Mouse (Mus musculus) urinary bladder, adult 18-20 months (tissue): ENCODE measurements around the gene Zcchc24.
A peak's percentile ranks its signal among the peaks of the same experiment; 100 is the strongest.

Experiments used
- DNase-seq, 2 experiments: peaks; one replicate each; pipeline ENCODE4 v3.0.0; 2022; ENCODE audit warnings: low spot score in 2 of 2, mixed read lengths in 2 of 2

Gene Zcchc24

DNA sequence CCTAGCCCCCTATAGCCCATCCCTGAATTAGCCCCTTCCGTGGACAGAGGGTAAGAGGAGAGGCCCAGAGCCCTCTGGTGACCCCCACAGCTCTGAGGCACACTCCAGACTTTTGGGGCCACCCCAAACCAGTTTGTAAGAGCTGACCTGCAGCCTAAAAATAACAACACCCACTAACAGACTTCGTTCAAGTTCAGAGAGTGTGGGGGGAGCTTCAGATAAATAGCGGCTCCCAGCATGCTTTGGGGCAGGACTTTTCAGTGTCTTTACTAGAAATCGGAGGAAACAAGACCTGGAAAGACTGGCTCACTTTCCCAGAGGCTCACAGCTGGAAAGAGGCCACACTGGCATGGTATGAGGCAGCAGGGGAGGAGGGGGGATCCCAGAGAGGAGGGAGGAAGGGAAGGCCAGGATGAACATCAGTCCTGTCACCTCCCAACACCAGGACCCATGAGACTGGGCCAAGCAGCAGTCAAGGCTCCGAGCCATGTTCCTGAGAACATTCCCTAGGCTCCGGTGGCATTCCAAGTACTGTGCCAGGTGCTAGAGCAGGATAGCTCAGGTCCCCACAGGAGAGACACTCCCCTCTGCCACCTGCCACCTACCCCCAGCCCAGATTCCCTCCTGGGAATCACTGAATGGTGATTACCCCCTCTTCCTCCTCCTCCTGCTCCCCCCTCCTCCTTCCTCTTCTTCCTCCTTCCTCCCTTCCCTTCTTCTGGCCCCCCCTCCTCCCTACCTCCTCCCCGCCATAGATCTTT is 20.7 kb downstream of the Zcchc24 start:
- no peak for DNase-seq

DNA sequence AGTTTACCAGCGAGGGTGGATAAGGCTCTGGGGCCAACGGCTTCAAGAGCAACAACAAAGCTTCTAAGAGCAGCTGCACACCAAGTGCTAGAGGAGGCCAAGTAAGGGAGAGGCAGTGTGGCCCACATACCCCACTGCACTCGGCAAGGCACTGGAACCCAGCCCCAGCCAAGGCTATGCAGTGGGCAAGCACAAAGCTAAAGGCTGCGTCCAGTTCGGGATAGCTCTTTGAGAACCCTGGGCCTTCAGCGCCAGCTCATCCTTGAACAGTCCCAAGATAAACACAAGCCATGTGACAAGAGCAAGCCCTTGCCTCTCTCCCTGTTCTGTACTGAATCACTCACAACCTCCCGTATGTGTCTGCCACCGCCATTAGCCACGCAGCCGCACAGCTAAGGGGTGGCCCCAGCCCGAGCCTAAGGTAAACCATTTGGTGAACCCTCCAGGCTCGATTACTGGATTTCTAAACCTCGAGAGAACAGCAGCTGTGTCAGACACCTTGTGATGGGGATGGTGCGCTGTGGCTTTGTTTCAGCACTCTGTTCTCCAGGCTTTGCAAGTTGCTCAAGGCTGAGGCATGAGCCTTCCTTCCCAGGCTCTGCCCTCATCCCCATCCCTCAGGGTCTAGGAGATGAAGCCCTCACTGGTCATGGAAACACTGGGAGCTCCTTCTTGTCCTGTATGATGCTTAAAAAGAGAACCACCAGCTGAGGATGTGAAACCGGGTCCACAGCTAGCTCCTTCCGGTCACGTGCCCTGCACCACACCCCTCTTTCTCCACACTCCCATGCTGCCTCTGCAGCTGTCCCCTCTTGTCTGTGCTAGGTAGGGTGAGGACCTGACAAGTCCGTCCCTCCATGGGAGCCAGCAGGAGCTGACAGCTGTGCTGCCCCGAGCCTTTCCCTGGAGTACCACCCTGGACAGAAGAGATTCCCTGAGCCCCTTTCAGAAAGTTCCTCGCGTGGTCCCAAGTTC is 21.6 kb downstream of the Zcchc24 start:
- DNase-seq, result no peak

DNA sequence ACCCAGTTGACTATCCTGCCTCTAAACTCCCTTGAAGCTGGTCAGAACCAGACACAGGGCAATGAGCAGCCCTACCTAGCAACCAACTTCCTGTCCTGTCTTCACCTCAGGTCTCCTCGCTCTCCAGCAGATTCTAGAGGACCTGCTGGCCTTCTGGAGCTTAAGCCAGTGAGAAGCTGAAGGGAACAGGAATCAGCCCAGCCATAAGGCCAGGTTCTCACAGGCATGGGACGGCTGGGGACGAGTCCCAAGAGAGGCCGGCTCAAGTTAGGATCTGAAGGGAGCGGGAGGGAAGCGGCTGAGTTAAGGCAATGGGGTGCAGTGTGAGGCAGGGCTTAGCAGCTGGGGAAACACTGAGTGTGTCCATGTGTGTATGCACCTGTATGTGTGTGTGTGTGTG is 22.5 kb downstream of the Zcchc24 start:
- DNase-seq, result no peak

DNA sequence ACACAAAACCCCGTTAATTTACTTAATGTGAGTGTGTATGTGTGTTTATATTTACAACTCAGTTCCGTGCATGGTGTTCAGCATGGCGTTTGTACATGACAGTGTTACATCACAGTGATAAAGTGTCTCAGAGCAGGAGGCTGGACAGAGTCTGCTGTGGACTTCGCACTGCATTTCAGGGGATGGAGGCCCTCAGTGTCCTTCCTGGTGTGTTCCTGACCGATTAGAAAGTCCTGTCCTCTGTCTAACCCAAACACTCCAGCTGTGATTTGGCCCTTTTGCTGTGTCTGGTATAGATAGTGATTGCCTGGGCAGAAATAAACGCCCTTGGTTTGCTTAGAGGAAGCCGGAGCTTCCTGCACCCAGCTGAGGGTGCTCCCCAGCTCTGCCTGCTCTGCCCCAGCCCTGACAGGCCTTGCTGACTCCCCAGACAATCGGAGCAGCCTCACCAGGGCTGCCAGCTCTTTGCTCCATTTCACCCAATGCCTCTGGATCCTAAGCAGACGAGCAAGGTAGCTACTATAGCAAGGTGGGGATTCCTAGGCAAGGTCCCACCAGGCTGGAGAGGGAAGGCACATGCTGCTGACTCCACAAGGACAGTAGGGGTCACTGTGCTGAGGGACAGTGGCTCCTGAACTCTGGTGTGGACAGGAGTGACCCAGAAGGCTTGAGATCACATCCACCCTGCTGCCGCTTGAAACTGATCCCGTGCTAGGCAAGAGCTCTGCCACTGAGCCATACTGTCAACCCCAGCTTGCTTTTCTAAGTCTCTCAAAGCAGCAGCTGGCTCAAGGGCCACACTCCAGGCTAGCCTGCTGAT is 23.3 kb downstream of the Zcchc24 start:
- no peak for DNase-seq

DNA sequence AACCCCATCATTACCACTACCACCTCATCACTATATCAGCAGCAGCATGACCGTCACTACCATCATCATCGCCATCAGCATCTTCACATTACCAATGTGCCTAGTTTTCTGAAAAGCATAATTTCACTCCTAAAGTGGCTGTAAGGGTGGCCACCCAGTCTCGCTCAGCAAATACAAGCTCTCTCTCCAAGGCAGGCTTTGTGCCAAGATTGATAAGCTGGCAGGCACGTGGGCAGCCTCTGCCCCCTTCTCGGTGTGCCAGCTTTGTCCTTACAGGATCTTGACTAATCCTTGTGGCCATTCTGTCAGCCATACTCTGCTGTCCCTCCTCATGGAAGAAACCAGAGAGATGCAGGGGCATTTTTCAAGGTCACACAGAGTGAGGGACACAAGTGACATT is 25.9 kb downstream of the Zcchc24 start:
- no peak for DNase-seq

DNA sequence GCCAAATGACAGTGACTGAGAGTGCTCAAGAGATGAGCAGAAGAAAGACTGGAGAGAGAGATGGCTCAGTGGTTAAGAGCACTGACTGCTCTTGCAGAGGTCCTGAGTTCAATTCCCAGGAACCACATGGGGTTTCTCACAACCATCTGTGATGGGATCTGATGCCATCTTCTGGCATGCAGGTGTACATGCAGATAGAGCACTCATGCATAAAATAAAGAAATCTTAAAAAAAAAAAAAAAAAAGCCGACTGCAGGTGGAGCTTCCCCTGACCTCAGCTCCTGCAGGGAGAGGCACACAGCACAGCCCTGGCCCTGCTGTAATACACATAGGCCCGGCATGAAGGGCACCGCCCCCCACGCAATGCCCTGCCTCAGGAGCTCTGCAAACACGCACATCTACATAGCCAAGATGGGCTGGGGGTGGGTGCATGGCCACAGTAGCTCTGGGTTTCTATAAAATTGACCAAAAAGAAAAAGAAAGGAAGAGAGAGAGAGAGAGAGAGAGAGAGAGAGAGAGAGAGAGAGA is 26.9 kb downstream of the Zcchc24 start:
- DNase-seq, result no peak

DNA sequence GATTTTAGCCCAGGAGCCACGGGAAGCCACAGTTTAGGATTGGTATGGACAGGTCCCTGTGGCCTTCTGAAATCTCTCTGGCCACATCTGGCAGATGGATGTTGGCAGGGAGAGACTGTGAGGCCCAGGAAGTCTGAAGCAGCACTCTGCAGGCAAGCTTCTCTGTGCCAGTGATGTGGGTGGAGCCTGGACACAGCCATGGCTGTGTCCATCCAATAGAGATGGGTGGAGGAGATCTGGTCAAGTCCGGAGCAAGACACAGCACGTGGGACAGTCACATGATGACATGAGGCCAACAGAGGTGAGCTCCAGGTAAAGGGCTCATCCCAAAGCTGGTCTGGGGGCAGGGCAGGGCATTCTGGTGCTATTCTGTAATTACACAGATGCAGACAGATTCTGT is 27.6 kb downstream of the Zcchc24 start:
- no peak for DNase-seq

DNA sequence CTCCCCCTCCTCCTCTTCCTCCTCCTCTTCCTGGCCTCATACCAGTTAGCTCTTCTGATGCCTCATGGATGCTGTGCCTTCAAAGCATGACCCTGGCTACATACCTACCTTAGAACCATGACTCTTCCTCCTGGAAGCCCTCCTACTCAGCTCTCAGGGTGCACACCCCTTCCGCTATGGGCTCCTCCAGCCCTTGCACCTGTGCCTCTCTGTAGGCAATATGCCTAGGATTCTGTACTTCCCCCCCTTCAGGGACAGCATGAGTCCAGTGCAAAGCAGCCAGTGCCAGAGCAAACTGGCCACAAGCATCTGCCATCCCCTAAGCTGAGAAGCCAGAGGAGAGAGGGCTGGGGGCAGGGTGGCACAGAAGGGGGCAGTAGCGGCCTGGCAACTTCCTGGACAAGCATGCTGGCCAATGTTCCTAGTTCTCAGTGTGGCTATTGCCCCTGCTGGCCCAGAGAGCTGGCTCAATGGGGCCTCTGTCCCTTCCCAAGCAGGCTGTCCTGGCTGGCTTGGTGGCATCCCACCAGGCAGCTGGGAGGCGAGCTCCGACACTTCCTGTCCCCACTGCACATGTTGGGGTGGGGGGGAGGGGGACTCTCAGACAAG is 28.8 kb downstream of the Zcchc24 start:
- DNase-seq, result no peak

DNA sequence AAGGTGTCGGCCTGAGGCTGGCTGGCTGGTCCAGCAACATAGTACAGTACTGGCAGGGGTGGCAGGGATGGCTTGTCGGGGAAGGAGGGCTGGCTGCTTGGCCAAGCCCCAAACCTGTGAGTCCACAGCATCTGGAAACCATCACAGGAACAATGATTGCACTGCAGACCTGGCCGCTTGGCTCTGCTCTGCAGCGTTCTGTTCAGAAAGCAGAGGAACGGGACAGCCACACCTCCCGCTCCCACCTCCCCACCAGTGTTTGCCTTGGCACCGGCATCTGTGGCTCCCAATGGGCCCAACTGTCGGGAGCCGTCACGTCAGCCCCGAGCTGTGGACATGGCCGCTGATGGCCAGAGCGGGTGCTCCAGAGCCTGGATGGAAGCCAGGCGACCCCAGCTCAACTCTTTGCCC is 30.2 kb downstream of the Zcchc24 start:
- peak in 1 of 2 experiments; percentile 54 for DNase-seq

DNA sequence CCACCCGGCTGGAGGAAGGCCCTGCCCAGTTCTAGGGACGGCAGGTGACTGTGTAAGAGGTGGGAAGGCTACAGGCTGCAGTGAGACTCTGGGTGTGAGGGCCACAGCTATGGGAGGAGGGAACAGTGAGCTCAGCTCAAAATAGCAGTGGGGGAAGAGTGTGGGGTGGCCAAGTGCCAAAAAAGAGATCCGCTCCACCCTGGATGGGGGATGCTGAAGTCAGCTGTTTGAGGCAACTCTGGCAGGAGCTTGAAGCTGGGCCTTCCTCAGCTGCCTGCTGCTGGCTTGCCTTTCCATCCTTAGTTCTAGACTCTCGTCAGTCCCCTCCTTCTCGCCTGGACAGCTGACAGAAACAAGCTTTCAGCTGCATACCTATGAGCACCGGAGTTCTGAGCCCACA is 32.2 kb downstream of the Zcchc24 start:
- DNase-seq, result peak in 1 of 2 experiments; percentile 77

DNA sequence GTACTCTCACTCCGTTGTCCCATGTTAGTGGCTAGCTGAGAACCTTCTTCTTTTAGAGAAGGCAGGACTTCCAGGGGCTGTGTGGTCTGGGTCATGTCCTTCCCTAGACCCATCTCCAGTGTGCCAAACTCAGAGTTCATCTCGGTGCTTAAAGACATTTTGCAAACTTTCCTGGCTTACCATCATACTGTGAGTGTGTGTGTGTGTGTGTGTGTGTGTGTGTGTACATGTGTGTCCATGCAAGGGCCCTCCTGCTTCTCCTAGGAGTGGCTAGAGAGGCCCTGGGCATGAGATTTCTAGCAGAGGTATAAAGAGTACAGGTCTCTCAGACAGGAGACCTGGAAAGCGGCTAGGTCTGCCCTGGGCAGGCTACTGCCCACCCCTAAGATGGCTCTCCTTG is 32.7 kb downstream of the Zcchc24 start:
- no peak for DNase-seq

DNA sequence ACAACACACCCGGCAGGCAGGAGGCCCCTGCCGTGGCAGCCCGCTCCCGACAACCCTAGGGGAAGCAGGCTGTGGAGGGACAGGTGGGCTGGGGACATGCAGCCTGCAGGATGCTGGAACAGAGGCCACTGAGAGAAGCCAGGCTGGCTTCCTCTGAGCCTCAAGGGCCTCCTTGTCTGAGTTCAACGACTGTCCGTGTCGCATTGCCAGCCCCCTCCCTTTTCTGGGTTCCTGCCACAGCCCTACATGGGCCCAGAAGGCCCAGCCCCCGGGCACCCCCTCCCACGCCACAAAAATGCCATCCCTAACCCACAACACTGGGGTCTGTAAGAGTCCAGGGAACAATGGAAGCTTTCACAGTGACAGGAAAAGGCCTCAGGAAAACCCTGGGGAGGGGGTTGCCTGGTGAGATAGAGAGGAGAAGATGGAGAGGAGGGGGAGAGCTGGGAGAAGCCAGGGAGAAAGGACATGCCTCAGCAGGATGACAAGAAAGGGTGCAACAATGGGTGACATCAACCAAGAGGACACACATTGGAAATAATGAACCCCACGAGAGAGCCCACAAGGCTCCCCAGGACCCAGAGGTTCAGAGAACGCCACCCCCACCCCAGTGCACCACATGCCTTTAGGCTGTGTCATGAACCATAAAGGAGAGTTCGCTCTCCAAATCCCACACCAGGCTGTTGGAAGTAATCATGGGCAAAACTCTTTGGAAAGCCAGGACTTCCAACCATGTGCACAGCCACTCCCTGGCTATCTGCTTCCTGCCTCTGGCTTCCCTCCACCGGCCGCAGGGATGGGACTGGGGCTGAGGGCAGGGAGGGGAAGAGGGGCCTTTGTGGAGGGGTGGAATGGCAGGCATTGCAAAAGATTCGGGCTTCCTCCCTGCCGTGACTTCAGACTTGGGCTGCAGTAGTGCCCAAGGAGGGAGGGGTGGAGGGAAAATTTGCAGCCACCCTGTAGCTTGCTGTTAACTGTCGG is 33.8 kb downstream of the Zcchc24 start:
- DNase-seq, result no peak

DNA sequence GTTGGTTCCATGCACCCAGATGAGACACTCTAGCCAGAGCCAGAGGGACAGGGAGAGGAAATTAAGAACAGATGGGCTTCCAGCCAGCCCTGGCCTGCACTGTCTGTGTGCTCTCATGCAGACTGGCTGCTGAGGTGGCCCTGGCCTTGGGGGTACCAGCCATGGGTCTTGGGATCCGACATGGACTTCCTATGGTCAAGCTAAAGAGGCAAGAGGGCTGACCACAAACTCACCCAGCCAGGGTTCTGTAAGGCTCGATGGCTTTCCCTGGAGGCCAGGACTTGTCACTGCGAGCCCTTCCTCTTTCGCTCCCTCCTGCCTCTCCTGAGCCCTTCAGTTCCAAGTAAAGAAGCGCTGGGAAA is 41.7 kb downstream of the Zcchc24 start:
- no peak for DNase-seq

DNA sequence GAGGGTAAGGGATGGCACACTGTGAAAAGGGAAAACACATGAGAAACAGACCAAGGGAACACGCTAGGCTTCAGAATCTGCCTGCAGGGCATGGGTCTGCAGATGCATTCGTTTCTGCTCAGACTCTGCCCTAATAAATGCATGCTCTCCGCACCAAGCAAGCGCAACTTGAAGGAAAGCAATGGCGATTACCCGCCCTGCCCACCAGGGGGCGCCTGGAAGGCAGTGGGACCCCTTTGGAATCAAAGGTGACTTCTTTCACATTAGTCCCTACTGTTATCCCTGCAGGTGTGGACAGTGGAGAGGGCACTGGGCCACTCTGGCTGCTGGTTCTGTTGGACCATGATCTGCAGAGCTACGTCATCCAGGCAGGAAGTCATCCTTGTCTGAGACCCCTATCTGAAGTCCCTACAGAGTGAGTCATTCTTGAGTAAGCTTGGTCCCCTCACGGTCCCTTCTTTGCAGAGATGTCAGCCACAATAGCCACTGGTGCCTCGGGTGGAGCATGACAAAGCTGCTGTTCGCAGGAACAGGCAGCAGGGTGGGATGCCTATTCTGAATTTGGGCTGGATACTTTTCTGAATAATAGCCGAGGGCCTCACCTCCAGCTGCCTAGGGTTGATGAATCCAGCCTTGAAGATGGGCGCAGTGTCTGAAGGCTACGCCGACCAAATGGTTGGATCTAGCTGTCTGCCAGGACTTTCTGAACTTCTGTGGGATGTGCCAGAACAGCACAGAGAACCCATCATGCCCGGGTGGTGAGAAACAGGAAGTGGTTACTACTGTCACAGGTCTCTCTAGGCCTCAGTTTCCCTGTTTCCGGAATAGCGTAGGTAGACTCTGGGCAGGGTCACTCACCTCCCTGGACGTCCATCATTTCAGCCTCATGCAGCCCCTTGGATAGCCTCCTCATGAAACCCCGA is 42.4 kb downstream of the Zcchc24 start:
- no peak for DNase-seq

DNA sequence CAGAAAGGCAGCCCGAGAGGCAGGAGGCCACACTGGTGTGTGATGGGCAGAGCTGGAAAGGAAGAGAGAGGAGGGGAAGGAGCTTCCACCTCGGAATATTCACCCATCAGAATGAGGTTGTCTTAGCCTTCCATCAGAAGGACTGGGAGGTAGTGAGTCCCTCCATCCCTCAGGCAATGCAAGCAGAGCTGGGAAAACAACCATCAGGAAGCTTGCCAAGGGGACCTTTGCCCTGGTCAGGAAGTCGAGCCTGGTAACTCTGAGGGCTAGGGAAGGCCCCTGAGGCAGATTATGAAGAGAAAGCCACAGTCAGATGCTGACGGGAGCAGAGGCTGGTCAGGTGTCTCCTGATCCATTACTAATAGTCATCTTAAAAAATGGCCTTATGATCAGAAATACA is 43.1 kb downstream of the Zcchc24 start:
- no peak for DNase-seq

DNA sequence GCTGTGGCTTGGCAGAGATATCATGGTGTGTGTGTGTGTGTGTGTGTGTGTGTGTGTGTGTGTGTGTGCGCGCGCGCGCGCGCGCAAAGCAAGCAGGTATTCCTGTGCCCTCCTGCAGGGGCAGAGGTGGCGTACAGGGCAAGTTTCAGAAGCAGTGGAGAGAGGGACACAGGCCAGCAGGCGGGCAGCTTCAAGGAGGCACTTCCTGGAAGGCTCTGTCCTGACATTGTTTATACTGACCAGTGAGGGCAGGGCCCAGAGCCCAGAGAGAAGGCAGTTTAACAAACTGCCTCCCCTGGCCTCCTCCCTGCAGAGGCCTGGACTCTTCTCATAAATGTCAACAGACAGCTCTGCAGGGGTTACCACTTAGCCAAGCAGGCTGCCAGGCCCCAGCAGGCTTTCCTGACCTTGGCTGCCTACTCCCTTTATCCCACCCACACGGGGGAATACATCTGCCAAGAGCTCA is 43.8 kb downstream of the Zcchc24 start:
- peak in 1 of 2 experiments; percentile 66 for DNase-seq

DNA sequence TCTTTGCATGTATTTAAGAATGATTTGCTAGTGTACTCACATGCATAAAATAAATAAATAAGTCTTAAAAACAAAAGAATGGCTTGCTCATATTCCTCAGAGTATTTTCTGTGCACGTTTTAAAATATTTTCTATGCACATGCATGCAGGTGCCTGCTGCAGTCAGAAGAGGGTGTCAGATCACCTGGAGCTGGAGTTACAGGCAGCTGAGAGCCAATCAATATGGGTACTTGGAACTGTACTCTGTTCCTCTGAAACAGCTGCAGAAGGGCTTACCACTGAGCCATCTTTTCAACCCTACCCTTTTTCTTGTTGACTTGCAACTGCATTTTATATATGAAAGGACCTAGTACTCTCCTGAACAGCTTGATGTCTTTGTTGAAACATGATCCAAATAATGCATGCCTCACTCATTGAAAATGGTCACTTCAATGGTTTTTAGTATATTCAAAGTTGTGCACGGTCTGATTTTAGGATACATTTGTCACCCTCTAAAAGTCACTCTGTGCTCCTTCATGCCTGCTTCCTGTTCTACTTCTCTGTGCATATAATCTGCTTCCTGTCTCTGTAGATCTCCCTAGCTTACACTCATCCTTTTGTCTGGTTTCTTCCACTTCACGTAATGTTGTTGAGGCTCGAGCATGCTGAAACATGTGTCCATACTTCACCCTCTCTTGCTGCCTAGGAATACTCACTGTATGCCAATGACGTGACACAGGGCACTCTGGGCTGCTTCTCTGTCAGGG is 47.7 kb downstream of the Zcchc24 start:
- no peak for DNase-seq

DNA sequence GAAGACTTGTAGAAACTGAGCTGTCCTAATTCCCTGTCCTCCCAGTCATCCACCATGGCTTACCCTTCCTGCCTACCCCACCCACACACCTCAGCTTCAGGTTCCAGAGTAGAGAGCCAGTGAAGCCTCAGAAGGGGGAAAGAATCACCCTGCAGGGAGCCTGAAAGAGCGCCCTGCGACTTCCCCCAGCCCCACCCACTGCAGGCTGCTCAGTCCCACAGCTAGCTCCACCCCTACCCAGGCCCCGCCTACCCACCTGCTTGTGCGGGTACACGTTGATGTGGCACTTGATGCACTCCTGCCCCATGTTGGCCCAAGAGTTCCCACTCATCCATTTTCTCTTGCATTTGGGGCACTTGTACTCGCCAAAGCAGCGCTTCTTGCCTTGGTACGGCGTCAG is 49.5 kb downstream of the Zcchc24 start:
- no peak for DNase-seq
